Mouse (Mus musculus): ENCODE results near the gene Frem1. TPM values are rescaled to one million over a fixed set of nuclear protein-coding genes. Genes with fewer than 3 reads are reported as not detected.

The Frem1 gene
- polyA plus RNA-seq, 2 experiments from 2014 or later: not detected

- ATAC-seq: no peak
Observed at GRCm38 (mm10) chr4:83020759-83021555, 31.2 kb downstream of the Frem1 start.

DNA sequence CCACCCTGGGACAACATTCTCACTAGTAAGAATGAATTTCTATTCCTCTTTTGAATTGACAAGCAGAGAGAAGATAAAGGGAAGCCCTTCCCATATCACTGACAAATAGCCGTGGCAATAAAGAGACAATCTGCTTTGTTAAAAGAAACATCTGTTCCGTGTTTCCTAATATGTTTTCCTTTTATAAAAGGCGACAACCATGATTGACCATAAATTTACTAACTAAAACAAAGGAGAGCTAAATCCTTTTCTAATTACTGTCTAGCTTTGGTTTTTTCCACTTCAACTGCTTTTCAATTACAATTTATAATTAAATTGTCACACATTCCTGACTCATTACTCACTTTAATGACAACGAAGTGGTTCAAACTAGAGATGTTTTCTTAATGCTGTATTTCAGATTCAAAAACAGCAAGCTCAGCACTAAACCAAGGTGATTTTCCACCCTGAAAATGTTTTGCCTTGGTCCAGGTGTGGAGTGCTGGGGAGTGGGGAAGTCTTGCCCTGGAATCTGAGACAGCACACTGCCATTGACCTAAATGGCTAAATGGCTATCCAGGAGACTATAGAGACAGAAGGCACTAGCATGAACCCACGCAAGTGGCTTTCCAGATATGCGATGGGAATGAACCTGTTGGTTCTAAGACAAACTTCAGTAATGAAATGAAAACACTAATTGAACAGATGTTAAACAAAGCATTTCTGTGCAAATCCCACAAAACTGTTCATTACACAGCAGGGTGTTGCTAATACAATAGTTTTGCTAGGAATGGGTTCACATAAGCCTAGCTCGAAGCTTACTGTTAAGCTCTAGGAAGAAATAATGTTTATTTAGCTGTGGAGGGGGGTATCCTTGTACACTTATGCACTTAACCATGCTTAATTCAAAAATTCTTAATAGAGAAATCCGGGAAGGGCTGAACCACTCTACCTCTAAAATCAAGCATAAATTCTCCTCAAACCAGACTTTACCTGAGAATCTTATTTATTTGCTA is 33.7 kb downstream of the Frem1 start:
- ATAC-seq: no peak

GRCm38 (mm10) chr4:83014538-83014937 is 37.6 kb downstream of the Frem1 start:
- no peak for ATAC-seq

- ATAC-seq: no peak
Observed at GRCm38 (mm10) chr4:83004086-83004485, 48.1 kb downstream of the Frem1 start.

GRCm38 (mm10) chr4:82992042-82992441 is 60.1 kb downstream of the Frem1 start:
- no peak for ATAC-seq

DNA sequence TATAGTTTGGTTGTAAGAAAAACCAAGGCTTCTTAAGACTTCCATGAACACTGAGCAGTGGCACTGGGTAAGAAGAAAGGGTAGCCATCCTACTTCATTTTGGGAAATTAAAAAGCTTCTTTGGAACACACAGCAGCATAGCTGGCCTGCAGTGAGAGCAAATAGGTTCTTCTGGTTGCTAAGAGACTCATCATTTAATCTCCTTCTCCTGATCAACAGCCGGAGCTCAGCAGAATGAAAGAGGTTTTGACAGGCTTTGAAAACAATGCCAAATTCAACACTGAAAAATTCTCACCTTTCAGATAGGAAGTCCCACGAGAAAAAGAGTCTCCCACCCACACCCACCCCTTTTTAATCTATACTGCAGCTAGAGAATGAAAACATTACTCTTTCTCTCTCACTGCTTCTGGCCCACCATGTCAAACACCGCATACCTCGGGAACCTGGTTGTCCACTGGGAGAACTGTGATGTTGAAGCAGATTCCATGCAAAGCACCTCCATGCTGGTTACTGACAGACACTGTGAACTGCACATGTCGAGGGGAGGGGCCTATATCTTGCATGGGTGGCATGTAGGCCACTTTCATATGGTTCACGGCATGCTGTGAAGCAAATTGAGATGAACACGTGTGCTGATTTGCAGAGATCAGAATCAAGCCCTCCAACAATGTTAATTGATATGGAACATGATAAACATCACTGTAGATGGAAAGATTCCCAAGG is 61.0 kb downstream of the Frem1 start:
- ATAC-seq: no peak

DNA sequence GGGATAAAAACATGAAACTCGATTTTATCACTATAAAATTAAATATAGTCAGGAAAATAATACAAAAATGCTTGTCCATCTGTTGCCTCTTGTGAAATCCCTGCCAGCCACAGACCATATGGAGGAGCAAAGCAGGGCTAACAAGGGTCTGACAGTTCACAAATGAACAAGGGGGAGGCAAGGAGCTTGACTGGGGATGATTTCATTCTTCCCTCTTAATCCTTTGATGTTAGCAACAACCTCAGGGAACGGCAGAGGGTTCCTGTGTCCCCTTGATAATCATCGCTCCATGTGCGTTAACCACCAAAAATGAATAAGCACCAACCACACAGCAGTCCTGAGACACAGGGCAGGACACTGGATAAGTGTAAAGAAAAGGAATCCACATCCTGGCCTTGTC is 79.8 kb downstream of the Frem1 start:
- ATAC-seq: no peak

DNA sequence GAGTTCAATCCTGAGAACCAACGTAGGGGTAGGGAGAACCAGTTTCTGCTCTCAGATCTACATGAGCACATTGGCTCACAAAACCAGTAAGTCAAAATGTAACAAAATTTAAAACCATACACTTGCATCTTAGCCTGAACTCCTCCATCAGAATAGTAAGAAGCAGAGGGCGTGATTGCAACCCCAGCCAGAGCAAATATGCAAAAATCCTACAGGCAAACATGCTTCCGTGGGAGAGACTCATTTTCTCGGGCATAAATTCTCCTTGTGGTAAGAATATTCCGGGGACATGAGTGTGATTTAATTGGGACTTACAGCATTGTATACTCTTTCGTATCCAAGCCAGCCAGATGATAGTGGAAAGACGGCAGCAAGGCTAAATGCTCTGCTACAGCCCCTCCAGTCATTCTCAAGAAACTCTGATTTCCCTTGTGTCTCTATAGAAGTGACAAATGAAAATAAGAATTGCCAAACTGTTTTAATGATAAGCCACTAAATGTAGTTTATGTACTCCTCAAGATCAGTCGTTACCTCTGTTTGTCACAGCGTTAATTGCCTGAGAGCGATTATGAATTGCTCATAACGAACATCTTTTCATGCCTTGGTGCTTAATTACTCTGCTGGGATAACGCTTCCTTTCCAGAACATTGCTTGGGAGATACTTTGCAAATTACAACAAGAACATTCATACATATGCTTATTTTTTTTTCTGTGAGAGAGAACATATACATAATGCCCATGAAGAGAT is 81.1 kb downstream of the Frem1 start:
- ATAC-seq: no peak

DNA sequence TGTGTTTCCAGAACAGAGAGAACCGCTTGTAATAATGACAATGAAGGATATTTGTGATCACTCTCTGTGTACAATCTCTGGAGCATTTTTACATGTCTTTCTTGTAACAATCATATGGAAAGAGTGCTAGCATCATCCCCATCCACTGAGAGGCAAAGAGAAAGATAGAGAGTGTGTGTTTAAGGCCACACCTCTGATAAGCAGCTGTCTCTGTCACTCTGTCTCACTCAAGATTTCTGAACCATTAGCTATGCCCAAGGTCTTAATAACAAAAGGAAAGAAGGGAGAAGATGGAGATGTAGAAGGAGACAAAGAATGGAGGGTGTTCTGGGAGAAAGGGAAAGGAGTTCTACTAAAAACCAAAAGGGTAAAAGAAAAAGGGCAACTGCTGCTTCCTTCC is 91.1 kb downstream of the Frem1 start:
- no peak for ATAC-seq

- ATAC-seq: no peak
Observed at GRCm38 (mm10) chr4:82957827-82958538, 94.2 kb downstream of the Frem1 start.

- no peak for ATAC-seq
Observed at GRCm38 (mm10) chr4:82953992-82954391, 98.1 kb downstream of the Frem1 start.

- ATAC-seq: no peak
Observed at GRCm38 (mm10) chr4:82949511-82949910, 102.6 kb downstream of the Frem1 start.

GRCm38 (mm10) chr4:82946721-82947120 is 105.4 kb downstream of the Frem1 start:
- ATAC-seq: no peak

DNA sequence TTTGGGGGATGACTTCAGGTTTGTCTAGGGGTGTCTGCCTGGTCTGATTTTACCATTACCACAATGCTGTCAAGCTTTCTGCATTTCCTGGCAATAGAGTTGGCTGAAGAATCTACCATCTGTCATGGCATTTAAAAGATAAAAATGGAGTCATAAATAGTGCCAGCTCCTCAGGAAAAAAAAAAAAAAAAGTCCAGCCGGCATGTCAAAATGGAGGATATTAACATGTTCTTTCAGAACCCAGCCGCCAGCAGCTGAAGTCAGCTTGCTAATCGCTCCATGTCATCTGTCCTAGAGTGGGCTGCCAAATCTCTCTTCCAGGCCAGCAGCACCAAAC is 105.9 kb downstream of the Frem1 start:
- ATAC-seq: no peak

DNA sequence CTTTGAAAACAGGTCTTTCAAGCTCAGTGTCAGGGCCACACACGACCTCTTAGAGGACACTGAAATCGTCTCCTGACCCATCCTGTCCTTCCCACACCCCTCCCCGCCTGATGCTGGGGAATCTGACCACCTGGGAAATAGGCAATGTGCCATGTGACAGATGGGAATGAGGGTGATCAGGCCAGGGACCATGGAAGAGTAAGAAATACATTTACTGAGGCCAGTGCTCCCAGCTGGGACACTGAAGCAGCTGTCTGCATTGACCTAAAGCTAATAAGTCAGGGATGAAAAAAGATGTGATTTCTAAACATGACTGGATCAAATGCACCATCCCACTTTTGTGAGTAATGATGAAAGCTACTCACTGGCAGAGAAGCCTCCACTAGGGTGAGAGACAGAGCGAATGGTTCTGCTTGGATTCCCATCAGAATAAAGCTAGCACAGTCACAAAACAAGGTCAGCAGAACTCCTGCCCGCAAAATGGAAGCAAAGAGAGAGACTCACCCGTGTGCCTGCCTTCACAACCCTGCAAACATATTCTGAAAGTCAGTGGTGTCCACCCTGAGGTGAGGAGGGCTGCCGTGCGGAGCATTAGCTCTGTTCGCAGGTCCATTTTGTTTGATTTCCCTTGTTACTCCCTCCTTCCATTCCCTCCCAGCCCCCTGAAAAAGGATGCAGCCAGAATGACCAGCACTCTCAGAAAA is 106.4 kb downstream of the Frem1 start:
- ATAC-seq: no peak

DNA sequence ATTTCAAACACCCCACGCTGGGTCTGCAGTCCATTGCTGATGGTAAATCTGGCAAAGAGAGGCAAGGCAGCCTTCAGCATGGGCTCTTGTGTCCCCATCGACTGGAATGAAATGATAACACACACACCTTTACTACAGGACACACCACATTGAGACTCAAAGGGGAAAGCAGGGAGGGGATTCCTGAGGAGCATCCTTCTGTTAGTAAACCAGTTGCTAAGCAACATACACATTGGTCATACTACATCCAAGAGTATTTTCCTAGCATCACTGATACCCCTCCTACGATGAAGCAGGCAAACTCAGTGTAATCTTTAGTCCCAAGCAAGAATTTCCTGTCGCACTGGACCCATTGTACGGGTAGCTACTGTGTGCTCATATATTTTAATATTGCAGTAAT is 111.5 kb downstream of the Frem1 start:
- no peak for ATAC-seq

GRCm38 (mm10) chr4:82940248-82940647 is 111.9 kb downstream of the Frem1 start:
- ATAC-seq: no peak

DNA sequence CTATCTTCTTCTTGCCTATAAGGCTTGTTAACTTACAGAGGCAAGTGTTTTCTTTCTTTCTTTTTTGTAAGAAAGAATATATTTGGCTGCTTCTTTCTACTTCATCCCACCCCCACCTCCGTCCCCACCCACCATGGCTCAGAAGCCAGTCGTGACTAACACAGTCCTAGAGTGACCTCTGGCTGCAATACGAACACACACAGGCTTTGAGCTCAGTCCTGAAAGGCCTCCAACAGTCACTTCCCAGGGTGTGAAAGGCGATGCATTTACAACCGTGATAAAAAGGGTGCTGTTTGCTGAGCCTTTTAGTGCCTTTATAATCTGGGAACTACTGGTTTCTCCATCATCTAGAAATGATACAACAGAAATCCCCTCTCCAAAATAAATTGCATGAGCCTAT is 117.8 kb downstream of the Frem1 start:
- no peak for ATAC-seq

GRCm38 (mm10) chr4:82933698-82934210 is 118.4 kb downstream of the Frem1 start:
- peak; percentile 71 for ATAC-seq

DNA sequence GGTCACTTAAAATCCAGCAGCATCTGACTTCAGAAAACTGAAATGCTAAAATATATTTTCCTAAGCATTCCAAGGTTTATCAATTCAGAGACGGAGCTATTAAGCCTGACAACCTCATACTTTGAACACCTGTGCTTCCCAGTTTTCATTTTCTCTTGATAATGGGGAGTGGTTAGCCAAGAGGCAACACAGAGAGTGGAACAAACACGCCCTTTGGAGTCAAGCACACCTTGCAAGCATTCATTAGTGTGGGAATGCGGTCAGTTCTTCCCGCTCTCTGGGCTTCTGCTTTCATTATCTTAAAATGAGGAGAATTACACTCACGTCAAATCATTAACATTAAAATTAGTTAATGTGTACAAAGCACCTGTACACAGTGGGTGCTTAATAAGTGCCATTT is 122.1 kb downstream of the Frem1 start:
- ATAC-seq: no peak

- no peak for ATAC-seq
Observed at GRCm38 (mm10) chr4:82921962-82922361, 130.2 kb downstream of the Frem1 start.

All from activated CD4-positive, CD25-positive, alpha-beta regulatory T cell, adult 4 months (primary cell).